Mouse (Mus musculus) NIH3T3 (cell line): ENCODE data around the gene Rdx.
A peak's percentile ranks its signal among the peaks of the same experiment; 100 is the strongest.
"Not testable (repeated sequence)": the region's sequence is repeated elsewhere in the genome, so short reads cannot be mapped to it uniquely, and the experiment has no call there.

ENCODE experiments used
- DNase-seq: peaks from one replicate; pipeline ENCODE4 v3.0.0-alpha.2; 2012; ENCODE audit warnings: low read depth

The Rdx gene

GRCm38 (mm10) chr9:52055313-52055712, 8.3 kb downstream of the Rdx start:
- DNase-seq: no peak

GRCm38 (mm10) chr9:52059788-52060187, 12.8 kb downstream of the Rdx start:
- DNase-seq: no peak

- DNase-seq: no peak
Measured at GRCm38 (mm10) chr9:52070052-52070451, 23.1 kb downstream of the Rdx start.

GRCm38 (mm10) chr9:52071352-52071751, 24.4 kb downstream of the Rdx start:
- DNase-seq: not testable (repeated sequence)

GRCm38 (mm10) chr9:52072202-52072601, 25.2 kb downstream of the Rdx start:
- peak; percentile 20 for DNase-seq

GRCm38 (mm10) chr9:52076089-52076488, 29.1 kb downstream of the Rdx start:
- no peak for DNase-seq

GRCm38 (mm10) chr9:52077692-52078091, 30.7 kb downstream of the Rdx start:
- no peak for DNase-seq

GRCm38 (mm10) chr9:52081979-52082378, 35.0 kb downstream of the Rdx start:
- no peak for DNase-seq

- DNase-seq: no peak
Measured at GRCm38 (mm10) chr9:52082414-52082813, 35.4 kb downstream of the Rdx start.

GRCm38 (mm10) chr9:52091752-52092151, 44.8 kb downstream of the Rdx start:
- DNase-seq: no peak

- peak; percentile 40 for DNase-seq
Measured at GRCm38 (mm10) chr9:52092311-52092710, 45.3 kb downstream of the Rdx start.

GRCm38 (mm10) chr9:52093108-52093507, 46.1 kb downstream of the Rdx start:
- no peak for DNase-seq

- DNase-seq: no peak
Measured at GRCm38 (mm10) chr9:52094016-52094415, 47.0 kb downstream of the Rdx start.

GRCm38 (mm10) chr9:52094471-52094980, 47.6 kb downstream of the Rdx start:
- DNase-seq: peak; percentile 67

- DNase-seq: no peak
Measured at GRCm38 (mm10) chr9:52095666-52096065, 48.7 kb downstream of the Rdx start.

- DNase-seq: no peak
Measured at GRCm38 (mm10) chr9:52097386-52097785, 50.4 kb downstream of the Rdx start.

GRCm38 (mm10) chr9:52098600-52098999, 51.6 kb downstream of the Rdx start:
- peak; percentile 73 for DNase-seq

- no peak for DNase-seq
Measured at GRCm38 (mm10) chr9:52100426-52100825, 53.5 kb downstream of the Rdx start.

- peak; percentile 29 for DNase-seq
Measured at GRCm38 (mm10) chr9:52102060-52102844, 55.3 kb downstream of the Rdx start.

GRCm38 (mm10) chr9:52103448-52104224, 56.7 kb downstream of the Rdx start:
- DNase-seq: no peak

- DNase-seq: no peak
Measured at GRCm38 (mm10) chr9:52104225-52104615, 57.2 kb downstream of the Rdx start.

- peak; percentile 67 for DNase-seq
Measured at GRCm38 (mm10) chr9:52105423-52105822, 58.5 kb downstream of the Rdx start.

GRCm38 (mm10) chr9:52107161-52107560, 60.2 kb downstream of the Rdx start:
- no peak for DNase-seq
